Mouse (Mus musculus): ENCODE measurements around the gene Tex22.

Tex22 gene

DNA sequence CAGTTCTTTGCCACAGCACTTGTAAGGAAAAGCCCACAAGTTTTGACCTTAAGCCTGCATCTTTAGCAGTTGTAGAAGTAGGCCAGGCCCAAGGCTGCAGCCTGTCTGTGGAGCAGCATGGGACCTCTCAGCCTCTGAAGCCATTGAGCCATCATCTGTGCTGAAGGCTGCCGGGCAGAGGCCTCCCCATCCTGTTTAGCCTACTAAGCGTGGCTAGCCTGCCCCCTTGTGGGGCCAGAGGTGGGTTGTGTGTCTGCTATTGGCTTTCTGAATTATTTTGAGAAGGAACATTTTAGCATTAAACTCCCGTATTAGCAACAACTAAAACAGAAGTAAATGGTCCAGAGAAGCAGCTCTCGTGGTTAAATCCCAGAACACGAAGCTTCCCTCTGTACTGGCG, 28.2 kb downstream of the Tex22 start:
- DNase-seq (ENCODE audit: low spot score) = no peak

DNA sequence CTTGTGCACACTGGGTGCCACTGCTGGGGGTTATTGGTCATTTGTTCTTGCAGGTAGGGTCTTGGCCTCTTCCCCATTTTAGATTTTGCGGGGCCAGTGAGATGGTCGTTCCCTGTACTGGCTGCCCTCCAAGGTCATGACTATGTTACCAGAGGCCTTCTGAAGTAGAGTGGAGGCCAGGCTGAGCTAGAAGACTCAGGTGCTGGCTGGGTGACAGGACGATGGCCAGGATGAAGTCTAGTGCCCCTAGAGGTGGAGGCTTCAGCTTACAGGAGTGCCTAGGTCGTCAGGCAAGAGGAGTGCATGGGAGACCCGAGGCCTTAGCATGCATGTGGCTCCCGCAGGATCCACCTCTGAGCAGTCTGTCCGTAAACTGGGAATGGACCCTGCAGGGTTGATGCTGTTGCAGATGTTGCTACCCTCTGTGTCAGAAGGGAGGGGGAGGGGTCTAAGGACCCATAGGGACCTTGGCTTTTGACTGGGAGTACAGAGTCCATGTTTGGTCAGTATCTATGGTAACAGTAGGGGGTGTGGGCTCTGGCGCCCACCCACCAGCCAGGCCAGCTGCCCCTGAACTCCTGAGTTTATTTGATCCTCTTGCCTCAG, 29.6 kb downstream of the Tex22 start:
- DNase-seq (ENCODE audit: low spot score) = no peak

- DNase-seq (ENCODE audit: low spot score) = no peak
These were observed 32.1 kb downstream of the Tex22 start for GRCm38 (mm10) chr12:113106386-113106785.

DNA sequence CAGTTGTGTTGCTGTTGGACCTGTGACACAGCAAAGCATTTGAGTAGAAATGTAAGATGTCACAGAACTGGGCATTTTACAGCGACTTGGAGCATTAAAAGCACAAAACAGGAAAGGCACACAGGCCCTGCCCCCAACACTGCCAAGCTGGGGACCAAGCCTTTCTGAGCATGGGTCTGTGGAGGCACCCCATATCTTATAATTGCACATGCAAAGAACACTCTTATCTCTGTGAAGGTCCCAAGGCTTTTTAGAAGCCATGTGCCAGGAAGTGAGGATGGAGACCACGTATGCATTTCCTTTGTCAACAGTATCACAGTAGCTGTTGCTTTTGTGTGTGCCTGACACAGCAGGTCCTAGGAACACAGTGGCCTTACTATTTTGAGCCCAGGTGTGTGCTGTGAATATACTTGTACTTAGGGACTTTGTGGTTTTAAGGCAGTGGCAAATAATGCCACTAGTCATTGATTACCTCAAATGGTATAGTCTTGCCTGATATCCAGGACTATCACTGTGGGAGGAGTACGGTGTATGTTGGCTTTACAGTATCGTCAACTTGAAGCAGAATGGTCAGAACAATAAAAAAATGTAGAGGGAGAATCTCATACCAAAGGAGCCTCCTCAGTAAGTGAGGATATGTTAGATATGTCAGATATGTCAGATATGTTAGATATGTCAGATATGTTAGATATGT, 33.3 kb downstream of the Tex22 start:
- no peak for DNase-seq (ENCODE audit: low spot score)

DNA sequence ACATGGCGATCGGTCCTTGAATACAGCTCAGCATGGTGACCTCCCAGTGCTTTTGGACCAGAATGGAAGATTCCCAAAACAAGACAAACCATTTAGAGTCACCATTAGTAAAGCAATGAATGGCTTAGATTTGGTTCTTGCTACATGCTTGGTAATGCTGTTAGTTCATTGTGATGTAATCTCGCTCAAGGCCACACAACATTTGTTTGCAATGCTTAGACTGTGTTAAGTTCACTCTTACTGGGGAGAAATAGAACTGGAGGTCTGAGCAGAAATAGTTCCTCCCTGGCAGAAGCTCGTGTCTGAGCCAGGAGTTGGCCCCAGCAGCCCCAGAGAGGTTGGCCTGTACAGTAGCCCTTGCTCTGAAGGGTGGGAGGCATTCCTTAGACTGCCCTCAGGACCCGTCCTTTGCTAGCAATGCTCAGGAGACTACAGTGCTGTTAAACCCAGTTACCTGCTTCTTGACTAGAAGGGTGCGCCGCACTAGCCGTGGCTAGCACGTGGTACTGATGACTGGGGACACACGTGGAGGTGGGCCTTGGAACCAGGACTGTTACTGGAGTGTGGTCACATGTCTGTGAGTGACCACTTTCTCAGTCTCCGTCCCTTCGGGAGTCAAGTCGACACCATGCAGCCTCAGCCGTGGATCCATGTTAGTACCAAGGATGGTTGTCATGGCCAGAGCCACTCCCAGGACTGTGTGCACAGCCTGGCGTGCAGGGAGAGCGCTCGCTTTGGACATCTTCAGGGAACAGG, 34.4 kb downstream of the Tex22 start:
- DNase-seq (ENCODE audit: low spot score) = no peak

DNA sequence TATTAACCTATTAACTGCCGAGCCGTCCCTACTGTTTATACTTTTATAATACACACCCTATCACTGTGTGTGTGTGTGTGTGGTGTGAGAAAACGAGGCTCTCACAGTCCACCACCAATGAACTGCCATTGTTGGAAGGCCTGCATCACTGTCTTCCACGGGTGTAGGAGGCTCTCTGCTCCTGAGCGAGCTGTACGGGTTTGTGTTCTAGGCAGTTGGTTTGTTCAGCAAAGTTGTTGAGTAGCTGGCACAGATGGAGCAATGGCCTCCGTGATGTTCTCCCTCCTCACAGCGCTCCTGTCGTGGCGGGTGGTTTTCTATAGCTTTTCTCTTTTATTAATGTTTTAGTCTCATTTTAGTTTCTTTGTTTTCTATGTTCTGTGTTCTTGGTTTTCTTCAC, 35.5 kb downstream of the Tex22 start:
- no peak for DNase-seq (ENCODE audit: low spot score)

GRCm38 (mm10) chr12:113114141-113114540, 39.8 kb downstream of the Tex22 start:
- DNase-seq (ENCODE audit: low spot score) = no peak

GRCm38 (mm10) chr12:113114856-113115538, 40.7 kb downstream of the Tex22 start:
- no peak for DNase-seq (ENCODE audit: low spot score)

DNA sequence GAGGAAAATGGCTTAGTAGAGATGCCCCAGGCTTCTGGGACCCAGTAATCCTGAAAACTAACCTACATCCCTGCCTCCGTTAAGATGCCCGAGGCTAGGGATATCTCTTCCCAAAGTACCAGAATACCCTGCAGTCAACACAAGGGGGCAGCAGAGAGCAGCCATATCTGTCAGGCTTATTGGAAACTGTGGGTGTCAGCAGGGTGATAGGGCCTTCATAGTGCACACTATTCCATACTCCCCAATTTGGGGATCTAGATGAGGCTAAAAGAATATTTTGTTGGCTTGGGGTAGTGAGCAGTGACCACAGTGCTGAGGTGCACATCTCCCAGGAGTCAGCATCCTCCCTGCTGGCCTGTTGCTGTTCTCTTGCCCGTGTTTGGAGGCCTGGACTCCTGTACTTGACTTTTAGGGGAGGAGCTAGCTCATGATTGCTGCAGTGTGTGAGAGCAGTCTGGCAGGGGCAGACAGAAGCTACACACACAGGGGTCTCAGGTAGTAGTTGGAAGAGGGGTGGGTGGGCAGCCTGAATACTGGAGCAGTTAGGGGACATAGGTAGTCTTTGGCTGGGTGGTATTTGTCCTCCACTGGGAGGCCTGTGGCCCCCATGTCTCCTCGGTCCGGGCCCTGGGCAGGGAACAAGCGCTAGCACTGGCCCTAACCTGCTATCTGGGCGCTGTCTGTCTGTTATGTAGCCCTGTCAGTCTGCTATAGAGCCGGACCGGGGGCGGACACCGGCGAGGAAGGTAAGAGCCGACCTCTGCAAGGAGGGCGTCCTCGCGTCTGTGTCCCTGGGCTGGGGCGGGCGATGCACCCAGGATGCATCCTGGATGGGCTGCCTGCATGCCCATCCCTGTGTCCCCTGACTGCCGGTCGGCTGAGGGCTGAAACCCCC, 45.5 kb downstream of the Tex22 start:
- no peak for DNase-seq (ENCODE audit: low spot score)

DNA sequence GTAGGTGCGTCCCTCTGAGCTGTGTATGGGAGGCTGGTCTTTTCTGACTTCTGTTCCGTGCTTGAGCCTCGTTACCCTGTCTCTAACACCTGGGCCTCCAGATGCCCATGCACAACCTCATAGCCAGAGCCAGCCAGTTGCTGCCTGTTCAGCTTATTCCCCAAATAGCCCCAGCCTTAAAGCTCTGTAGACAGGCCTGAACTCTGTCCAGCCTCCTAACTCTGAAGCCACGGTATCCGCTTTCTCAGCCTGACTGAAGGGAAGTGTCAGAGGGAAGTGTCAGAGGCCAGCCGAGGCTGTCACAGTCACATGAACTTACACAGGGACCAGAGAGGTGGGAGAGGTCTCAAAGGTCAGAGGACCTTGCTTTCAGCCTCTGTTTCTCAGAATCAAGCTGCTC, 50.4 kb downstream of the Tex22 start:
- DNase-seq (ENCODE audit: low spot score) = no peak

DNA sequence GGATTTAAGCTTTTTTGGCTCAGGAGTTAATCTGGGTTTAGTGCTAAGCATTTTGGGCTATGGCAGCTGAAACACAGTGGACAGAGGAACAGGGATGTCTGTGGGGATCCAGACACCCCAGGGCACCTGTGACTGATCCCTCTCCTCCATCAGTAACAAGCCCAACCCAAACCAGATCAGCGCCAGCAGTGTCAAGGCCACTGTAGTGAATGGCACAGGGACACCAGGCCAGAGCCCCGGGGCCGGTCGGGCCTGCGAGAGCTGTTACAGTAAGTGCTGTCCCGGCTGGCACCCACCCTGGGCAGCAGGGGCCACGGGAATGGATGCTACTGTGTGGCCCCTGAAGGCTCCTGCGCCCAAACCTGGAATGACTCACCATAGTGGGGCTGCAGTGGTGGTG, 56.4 kb downstream of the Tex22 start:
- no peak for DNase-seq (ENCODE audit: low spot score)

- no peak for DNase-seq (ENCODE audit: low spot score)
These were observed 57.3 kb downstream of the Tex22 start for GRCm38 (mm10) chr12:113131601-113132000.

DNA sequence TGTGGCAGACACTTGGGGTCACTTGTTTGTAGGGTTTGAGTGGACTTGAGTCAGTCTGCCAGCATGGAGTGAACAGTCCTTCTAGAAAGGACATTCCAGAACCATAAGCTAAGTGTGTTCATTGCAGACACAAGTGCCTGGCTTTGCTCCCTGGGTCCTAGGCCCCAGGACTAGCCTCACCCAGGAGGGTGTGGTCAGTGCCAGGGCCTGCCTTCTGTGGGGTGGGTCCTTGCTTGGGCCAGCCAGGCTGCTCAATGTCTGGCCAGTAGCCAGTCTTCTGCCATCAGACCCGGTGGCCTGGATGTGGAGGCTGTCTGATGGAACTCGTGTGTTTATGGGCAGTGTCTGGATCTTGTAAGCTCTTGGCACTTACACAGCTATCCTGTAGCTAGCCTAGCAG, 58.3 kb downstream of the Tex22 start:
- DNase-seq (ENCODE audit: low spot score) = no peak

DNA sequence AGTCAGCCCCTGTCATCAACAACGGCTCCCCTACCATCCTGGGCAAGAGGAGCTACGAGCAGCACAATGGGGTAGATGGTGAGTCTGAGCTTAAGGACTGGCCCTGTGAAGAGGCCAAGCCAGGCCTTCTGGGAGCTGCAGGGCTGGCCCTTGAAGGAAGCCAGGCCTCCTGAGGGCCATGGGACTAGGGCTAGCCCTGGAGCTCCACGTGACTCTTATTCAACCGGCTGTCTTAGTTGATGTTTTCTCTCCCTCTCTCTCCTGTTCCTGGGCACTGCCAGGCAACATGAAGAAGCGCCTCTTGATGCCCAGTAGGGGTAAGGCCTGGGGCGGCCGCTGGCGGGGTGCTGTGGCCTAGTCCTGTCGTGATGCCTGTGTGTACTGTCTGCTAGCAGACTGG, 59.0 kb downstream of the Tex22 start:
- no peak for DNase-seq (ENCODE audit: low spot score)

DNA sequence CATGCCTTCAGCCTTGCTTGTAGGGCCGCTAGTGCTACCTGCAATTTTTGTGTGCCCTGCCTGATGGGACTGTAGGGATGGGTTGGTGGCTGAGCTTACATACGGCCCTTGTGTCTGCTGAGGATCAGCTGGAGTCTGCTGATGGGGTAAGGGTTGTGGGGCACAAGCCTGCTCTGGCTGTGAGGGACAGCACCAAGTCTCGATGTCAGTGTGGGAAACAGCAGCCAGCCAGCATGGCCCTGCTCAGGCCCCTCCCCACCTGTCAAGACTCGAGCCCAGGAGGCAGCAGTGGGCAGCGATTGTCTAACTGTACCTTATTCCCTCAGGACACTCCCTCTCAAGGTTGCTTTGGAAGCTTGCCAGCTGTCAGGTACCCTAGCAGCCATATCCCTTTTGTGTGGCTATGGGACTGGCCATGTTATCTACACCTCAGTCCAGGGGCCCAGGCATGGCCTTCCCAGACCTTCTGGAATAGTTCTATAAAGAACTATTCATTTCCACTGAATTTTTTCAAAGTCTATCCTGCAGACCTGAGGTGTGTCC, 59.6 kb downstream of the Tex22 start:
- DNase-seq (ENCODE audit: low spot score) = no peak

DNA sequence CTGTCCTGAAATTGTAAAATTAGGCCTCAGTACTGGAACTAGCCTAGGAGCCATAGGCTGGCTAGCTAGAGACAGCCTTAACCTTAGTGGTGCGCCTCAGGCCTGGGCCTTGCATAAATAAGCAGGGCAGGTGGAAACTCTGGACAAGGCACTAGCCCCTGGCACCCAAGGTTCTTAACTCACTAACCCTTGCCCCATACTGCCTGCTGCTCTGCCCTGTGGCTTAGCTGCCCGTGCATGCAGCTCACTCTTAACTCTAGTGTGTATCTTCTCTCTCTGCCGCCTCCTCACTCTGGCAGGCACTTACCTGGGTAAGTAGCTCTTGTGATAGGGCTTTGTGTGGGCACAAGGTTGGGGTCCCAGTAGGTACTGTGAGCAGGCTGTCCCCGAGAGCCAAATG, 60.2 kb downstream of the Tex22 start:
- DNase-seq (ENCODE audit: low spot score) = no peak

DNA sequence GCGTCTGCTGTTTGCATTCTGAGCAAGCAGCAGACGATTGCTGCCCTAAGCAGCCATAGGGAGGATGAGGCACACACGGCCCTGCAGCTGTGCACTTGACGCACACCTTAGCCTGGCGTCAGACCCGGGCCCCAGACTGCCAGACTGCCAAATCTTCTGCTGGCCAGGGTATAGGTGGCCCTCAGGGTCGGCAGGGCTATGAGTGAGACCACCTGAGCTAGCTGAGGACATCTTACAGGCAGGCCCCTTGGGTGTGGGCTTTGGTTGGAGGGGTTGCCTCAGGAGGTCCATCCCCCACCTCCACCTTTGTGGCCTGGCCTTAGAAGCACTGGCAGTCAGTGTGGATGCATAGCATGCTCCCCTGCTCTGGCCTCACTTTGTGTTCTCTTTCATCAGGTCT, 61.1 kb downstream of the Tex22 start:
- DNase-seq (ENCODE audit: low spot score) = no peak

- DNase-seq (ENCODE audit: low spot score) = no peak
These were observed 62.3 kb downstream of the Tex22 start for GRCm38 (mm10) chr12:113136492-113137020.

DNA sequence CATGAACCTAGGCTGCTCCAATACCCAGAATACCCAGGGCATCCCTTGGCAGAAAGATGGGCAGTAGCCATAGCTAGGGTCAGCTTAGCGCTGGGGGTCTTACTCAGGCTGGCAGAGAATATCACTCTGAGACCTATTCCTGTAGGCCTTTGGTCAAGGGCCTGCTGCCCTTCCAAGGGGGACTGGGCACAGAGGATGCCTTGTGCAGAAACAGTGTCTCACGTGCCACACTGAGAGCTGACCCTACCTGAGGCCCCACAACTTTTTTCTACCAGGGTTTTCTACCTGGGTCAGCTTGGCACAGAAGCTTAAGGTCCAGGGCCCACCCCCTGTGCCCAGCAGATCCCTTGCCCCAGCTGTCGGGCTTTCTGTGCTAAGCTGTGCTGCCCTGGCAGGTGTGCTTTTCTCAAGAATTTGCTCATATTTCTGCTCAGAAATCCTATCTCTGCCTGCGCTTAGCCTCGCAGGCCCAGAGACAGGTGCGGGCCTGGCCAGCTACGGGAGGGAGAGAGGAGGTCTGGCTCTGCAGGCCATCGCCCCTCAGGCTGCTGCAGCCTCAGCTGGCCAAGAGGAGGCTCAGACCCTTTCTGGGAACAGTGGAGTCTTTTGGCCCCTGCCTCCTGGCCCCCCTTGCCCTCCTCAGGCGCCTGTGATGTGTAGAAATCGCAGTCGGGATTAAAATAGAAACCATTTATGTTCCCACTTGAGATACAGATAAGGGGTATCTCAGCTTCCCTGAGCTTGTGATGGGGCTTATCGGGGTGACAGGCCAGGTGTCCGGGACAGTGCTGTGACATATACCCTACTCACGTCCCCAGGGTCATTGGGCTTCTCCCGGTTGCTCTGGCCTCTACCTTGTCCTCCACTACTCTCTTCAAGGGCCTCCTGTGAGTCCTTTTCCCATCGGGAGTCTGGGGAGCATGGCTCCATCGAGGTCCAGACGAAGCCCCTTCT, 63.2 kb downstream of the Tex22 start:
- no peak for DNase-seq (ENCODE audit: low spot score)

- DNase-seq (ENCODE audit: low spot score) = no peak
These were observed 64.0 kb downstream of the Tex22 start for GRCm38 (mm10) chr12:113138291-113138690.
